Mouse (Mus musculus): ENCODE results near the gene Ccl26.
"Not testable (repeated sequence)": the region's sequence is repeated elsewhere in the genome, so short reads cannot be mapped to it uniquely, and the experiment has no call there.

The Ccl26 gene

GRCm38 (mm10) chr5:135563469-135563868 lies at the start of gene Ccl26:
Ccl26 (minus strand) TSS chr5:135563569.
- no peak for DNase-seq

DNA sequence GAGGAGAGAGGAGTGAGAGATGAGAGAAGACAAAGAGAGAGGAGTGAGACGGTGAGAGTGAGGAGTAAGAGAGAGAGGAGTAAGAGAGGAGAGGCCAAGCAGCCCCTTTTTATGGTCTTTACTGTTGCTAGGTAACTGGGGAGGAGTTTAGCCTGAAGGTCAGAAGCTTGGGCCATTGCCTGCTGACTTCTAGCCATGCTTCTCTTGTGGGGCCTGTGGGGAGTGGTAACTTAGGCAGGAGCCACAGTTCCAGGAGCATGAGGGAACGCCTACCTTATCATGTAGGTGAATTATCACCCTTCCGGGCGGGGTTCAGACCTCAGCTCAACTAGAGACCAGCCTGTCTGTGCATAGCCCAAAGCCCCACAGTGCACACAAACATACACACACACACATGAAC lies 46.4 kb upstream of the Ccl26 start:
- no peak for DNase-seq

DNA sequence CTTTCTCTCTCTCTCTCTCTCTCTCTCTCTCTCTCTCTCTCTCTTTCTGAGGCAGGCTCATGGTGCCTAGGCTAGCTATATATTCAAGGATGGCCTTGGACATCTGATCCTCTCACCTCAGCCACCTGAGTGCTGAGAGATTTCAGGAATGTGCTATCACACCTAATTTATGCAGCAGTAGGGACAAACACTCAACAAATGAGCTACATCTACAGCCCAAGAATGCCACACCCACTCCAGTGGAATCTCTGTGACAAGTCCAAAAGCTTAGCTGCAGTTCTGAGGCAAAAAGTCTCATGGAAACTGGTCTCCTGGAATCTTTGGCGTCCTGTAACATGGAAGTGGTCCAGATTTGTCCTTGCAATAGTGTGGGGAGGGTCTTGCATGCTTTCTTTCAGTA lies 44.2 kb upstream of the Ccl26 start:
- DNase-seq, result no peak

- DNase-seq, result not testable (repeated sequence)
These were observed 43.3 kb upstream of the Ccl26 start for GRCm38 (mm10) chr5:135606717-135607116.

GRCm38 (mm10) chr5:135604643-135605042 lies 41.3 kb upstream of the Ccl26 start:
- DNase-seq, result not testable (repeated sequence)

DNA sequence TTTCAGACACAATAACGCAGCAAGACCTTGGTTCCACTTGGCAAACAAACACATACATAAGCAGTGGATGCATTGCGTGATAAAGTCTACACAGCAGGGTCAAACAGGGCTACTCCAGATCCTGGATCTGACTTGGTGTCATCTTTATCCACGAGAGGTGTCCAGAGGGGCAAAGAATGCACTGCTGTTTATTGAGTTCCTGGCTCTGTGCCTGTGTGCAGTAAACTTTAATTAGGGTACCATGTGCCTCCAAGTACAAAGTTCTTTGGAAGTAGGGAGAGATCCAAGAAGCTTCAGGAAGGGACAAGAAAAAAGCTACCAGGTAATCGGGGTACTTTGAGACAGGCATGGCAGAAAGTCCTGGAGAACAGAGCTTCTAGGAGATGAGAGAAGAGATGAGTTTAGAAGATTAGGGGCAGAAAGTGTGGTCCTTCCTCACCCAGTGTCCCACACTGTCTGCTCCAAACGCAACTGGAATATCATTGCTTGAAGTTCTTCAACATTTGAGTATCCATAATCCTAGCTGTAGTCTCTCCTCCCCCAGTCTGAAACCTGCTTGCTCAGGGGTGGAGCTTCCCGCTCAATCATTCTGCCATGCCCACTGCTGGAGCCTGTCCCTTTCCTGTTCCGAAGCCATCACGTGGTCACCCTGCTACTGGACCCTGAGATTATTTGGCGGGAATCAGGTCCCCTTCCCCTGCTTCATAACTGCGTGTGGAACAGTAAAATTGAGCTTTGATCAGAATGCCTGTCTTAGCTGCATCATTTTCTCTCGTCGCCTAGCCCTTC lies 26.8 kb upstream of the Ccl26 start:
- no peak for DNase-seq

DNA sequence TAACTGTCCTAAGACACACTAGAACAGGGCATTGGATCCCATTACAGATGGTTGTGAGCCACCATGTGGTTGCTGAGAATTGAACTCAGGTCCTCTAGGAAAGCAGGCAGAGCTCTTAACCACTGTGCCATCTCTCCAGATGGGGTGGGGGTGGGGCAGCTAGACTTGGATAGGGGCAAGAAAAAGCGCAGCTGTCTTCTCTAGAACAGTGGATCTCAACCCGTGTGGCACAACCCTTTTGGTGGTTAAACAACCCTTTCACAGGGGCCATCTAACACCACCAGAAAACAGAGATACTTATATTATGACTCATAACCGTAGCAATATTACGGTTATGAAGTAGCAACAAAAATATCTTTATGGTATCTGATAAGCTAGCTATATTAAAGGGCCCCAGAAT lies 24.4 kb upstream of the Ccl26 start:
- DNase-seq, result no peak

GRCm38 (mm10) chr5:135585691-135586090 lies 22.3 kb upstream of the Ccl26 start:
- no peak for DNase-seq

DNA sequence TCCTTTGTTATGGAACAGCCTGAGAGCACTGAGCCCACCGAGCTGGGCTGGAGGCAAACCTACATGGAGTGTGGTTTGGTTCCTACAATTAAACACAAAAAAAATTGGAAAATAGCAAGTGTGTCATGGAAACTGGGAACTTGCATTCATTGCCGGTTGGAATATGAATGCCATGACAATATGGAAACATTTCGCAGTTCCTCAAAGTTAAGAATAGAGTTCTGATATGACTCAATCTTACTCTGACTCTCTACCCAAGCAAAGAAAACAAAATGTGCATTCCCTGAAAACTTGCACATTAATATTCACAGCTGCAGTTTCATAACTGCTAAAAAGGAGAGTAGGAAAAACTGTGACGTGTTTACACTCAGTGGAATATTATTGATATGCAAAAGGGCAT lies 19.0 kb upstream of the Ccl26 start:
- no peak for DNase-seq

GRCm38 (mm10) chr5:135579331-135579751 lies 16.0 kb upstream of the Ccl26 start:
- DNase-seq, result peak; percentile 25 to 54

- no peak for DNase-seq
These were observed 12.7 kb upstream of the Ccl26 start for GRCm38 (mm10) chr5:135576055-135576454.

DNA sequence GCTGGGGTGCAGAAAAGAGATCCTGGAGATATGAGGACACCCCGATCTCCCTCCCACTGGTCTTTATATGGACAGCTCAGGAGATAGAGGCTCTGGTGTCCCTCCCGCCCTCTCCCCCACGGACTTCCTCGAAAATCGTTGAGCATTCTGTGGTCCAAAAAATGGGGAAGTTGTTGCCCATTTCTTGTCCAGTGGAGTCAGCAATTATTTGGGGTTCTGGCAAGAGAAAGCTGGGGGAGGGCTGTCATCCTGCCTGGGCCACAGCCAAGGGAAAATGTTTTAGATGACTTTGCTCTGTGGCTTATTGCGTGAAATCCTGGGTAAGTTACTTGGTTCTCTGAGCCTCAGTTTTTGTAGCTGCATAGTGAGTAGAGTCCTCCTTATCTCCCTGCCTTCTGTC lies 9.6 kb upstream of the Ccl26 start, which contains the start of gene Ccl24:
TSS of gene Ccl24 (minus strand) at position 44 of the 400 bp plus-strand sequence.
- DNase-seq, result no peak

GRCm38 (mm10) chr5:135568698-135569097 lies 5.3 kb upstream of the Ccl26 start:
- DNase-seq, result no peak

DNA sequence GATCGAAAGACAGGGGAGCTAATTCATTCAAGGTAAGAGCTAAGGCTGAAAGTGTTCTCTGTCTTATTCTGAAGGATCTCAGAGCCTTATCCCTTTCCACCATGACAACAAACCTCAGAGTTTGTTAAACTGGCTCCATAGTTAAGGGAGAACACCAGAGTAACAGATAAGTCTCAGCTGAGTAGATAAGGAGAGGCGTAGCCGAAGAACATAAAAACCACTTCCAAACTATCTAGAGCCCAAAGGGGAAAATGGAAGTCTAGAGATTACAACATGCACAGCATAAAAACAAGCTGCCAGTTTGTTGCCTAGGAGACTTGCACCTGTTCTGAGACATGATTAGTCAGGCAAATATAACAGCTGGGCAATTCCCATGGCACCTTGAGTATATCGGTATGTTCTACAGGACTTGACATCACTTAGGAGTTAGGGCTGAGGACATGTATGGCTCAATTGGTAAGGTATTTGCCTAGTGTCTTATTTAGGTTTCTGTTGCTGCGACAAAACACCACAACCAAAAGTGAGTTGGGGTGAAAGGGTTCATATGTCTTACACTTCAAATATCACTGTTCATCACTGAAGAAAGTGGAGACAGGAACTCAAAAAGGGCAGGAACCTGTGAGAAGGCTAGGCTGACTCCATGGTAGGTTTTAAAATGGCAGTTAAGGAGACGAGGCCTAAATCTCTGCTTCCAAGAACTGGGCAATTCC lies 4.3 kb upstream of the Ccl26 start:
- DNase-seq, result no peak

DNA sequence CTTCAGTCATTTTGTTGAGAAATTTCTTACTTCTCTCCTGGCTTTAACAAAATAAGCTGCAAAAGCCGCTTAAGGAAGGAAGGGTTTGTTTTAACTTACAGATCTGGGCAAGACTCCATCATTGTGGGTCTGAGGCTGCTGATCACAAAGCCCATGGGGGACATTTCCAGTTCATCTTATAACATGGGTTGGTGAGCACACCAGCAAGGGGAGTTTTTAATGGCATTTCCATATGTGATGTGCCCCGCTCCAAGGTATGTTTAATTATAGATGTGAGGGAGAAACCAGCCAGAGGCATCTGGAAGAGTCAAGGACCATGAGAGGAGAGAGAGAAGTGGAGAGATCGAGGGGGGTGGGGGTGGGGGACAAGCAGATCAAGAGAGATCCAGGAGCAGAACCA lies 5.7 kb downstream of the Ccl26 start:
- no peak for DNase-seq

GRCm38 (mm10) chr5:135557051-135557450 lies 6.3 kb downstream of the Ccl26 start:
- peak; percentile 25 to 28 for DNase-seq

DNA sequence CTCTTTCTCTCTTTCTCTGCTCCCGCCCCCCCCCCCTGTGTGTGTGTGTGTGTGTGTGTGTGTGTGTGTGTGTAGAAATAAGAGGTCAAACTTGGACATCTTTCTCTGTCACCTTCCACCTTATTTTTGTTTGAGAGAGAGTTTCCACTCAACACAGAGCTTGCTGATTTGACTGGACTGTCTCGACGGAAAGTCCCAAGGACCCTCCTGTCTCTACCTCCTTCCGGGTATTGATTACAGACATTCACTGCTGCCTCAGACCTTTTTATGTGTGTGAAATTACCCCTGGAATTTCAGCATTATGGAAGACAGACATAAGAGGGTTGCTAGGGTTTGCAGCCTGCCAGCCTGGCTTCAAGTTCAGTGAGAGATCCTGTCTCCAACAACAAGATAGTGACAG lies 7.1 kb downstream of the Ccl26 start:
- no peak for DNase-seq

GRCm38 (mm10) chr5:135551591-135551990 lies 11.8 kb downstream of the Ccl26 start:
- DNase-seq, result no peak

- DNase-seq, result peak; percentile 35 to 65
These were observed 12.5 kb downstream of the Ccl26 start for GRCm38 (mm10) chr5:135550910-135551309.

DNA sequence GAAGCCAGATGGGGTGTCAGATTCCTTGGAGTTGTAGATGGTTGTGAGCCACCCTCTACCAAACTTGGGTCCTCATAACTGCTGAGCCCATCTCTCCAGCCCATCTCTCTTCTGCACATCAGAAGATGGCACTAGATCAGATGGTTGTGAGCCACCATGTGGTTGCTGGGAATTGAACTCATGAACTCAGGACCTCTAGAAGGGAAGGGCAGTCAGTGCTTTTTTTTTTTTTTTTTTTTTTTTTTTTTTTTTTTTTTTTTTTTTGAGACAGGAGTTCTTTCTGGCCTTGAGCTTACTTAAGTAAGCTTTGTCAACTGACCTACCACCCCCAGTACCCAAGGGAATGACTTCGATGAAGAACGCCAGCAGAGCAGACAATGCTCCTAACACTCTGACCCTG lies 15.4 kb downstream of the Ccl26 start:
- DNase-seq, result no peak

- peak; percentile 98 for DNase-seq
These were observed 18.2 kb downstream of the Ccl26 start, which contains the start of gene Hip1 for GRCm38 (mm10) chr5:135544865-135545797. Hip1 (minus strand) TSS chr5:135545120.

- peak; percentile 68 to 71 for DNase-seq
These were observed 19.3 kb downstream of the Ccl26 start for GRCm38 (mm10) chr5:135544032-135544558.

- DNase-seq, result no peak
These were observed 25.6 kb downstream of the Ccl26 start for GRCm38 (mm10) chr5:135537794-135538214.
